Comparison of ENCODE assay signal across 14 mouse cellular contexts in genomic region chr17:67047697-67048096, GRCm38 (mm10).
A peak's percentile ranks its signal among the peaks of the same experiment; 100 is the strongest.
DNase-seq lines count a peak whose midpoint lies in the region; ATAC-seq and TF ChIP-seq lines count a peak whose summit lies in the region.
"Had no signal": no experiment of that assay in that cellular context is flagged by ENCODE, and none has a peak within 500 bp of the region (broad histone marks: within the 10 kb centered on the region; RNA-seq: fewer than 3 reads in every experiment).

No protein-coding gene starts in this region.

- H3K9ac ChIP-seq in forebrain, embryonic 11.5 days (ENCODE audit: low read length), result no peak overlapping the region
- 0 out of 2 replicates have a peak overlapping the region, but pooled peaks have one; percentile 6 for H3K9ac ChIP-seq in hindbrain, embryonic 13.5 days
- peak overlapping the region; percentile 20; the same call in 1 of the 2 replicates for H3K9ac ChIP-seq in midbrain, embryonic 15.5 days

- peak; percentile 64 for DNase-seq in brain, embryonic 14.5 days (ENCODE audit: low read depth)
- no peak for DNase-seq in forebrain, embryonic 11.5 days (ENCODE audit: low spot score)
- DNase-seq in left cerebral cortex, postnatal 10 days (ENCODE audit: extremely low spot score in 1 of 2, low spot score in 2 of 2), result no peak
- DNase-seq in right cerebral cortex, postnatal 36 days (ENCODE audit: low spot score in 2 of 2), result no peak
- no peak for DNase-seq in cerebellum, adult 9-11 months
- DNase-seq: cerebellum, postnatal 25 days; heart, adult 18-20 months; heart, postnatal 10 days; kidney, postnatal 10 days; thymus, postnatal 14 days had no signal

- intact Hi-C loops in left cerebral cortex, postnatal 10 days (cut with DNase I), result no loop called here

- no peaks in the 10 kb centered on the region for H3K9me3 ChIP-seq in forebrain, embryonic 11.5 days (ENCODE audit: control insufficient read depth, low read length)
- H3K9me3 ChIP-seq in hindbrain, embryonic 13.5 days, result no peaks in the 10 kb centered on the region
- H3K9me3 ChIP-seq in midbrain, embryonic 15.5 days, result no peaks in the 10 kb centered on the region

- H3K4me2 ChIP-seq in forebrain, embryonic 11.5 days (ENCODE audit: low read depth, low read length, severe bottlenecking), result 0 out of 2 replicates have a peak overlapping the region, but pooled peaks have one; percentile 2
- peak overlapping the region; percentile 20 for H3K4me2 ChIP-seq in hindbrain, embryonic 13.5 days
- peak overlapping the region; percentile 34 for H3K4me2 ChIP-seq in midbrain, embryonic 15.5 days
- H3K4me2 ChIP-seq: liver, embryonic 11.5 days had no signal

- ATAC-seq in forebrain, embryonic 11.5 days (replicated peaks; ENCODE audit: low FRiP score), result peak; percentile 58; the same call in 1 of the 2 replicates
- 0 out of 2 replicates have a peak, but pooled peaks have one; percentile 46 for ATAC-seq in hindbrain, embryonic 13.5 days (ENCODE audit: low FRiP score)
- peak; percentile 70 for ATAC-seq in midbrain, embryonic 15.5 days (replicated peaks)
- ATAC-seq: intestine, postnatal 0 days had no signal

- TF ChIP-seq CTCF in brain, embryonic 14.5 days (IDR thresholded peaks at IDR 0.05; ENCODE audit: borderline replicate concordance, extremely low read depth, insufficient read depth, insufficient read length), result no peak

- no peaks in the 10 kb centered on the region for H3K4me1 ChIP-seq in forebrain, embryonic 11.5 days (replicated peaks; ENCODE audit: control insufficient read depth, insufficient read depth, low read length)
- H3K4me1 ChIP-seq in hindbrain, embryonic 13.5 days (replicated peaks), result peaks cover 25% of the 10 kb centered on the region
- H3K4me1 ChIP-seq in midbrain, embryonic 15.5 days, result peaks cover 5% of the 10 kb centered on the region; the same call in 1 of the 2 replicates

- H3K27me3 ChIP-seq in forebrain, embryonic 11.5 days (ENCODE audit: control insufficient read depth, insufficient read depth, low read length), result no peaks in the 10 kb centered on the region
- H3K27me3 ChIP-seq in hindbrain, embryonic 13.5 days, result no peaks in the 10 kb centered on the region
- no peaks in the 10 kb centered on the region for H3K27me3 ChIP-seq in midbrain, embryonic 15.5 days (replicated peaks)

- 35% methylated on average over 4 of the region's 4 CpGs for WGBS in forebrain, embryonic 11.5 days
- 26% methylated on average over 4 of the region's 4 CpGs for WGBS in hindbrain, embryonic 13.5 days
- 34% methylated on average over 4 of the region's 4 CpGs for WGBS in midbrain, embryonic 15.5 days

- no peak overlapping the region for H3K27ac ChIP-seq in forebrain, embryonic 11.5 days (ENCODE audit: low read depth, low read length)
- H3K27ac ChIP-seq in hindbrain, embryonic 13.5 days, result no peak overlapping the region
- peak overlapping the region; percentile 53 for H3K27ac ChIP-seq in midbrain, embryonic 15.5 days

- H3K4me3 ChIP-seq in forebrain, embryonic 11.5 days (ENCODE audit: low read depth, low read length), result no peak overlapping the region
- no peak overlapping the region for H3K4me3 ChIP-seq in hindbrain, embryonic 13.5 days
- peak overlapping the region; percentile 20 for H3K4me3 ChIP-seq in midbrain, embryonic 15.5 days

- no peaks in the 10 kb centered on the region for H3K36me3 ChIP-seq in forebrain, embryonic 11.5 days (ENCODE audit: control insufficient read depth, insufficient read depth, low read length)
- H3K36me3 ChIP-seq in hindbrain, embryonic 13.5 days, result no peaks in the 10 kb centered on the region
- H3K36me3 ChIP-seq in midbrain, embryonic 15.5 days (replicated peaks), result no peaks in the 10 kb centered on the region

- TF ChIP-seq POLR2A in brain, embryonic 14.5 days (IDR thresholded peaks at IDR 0.05; ENCODE audit: borderline replicate concordance, extremely low read depth, insufficient read depth, insufficient read length, poor library complexity, severe bottlenecking), result no peak
